Mouse (Mus musculus) B cell, adult 2 months (primary cell): ENCODE measurements around the gene Bicral.

Source experiments
- DNase-seq, 2 experiments: peaks; one replicate each; pipeline ENCODE4 v3.0.0; 2022

The Bicral gene

GRCm38 (mm10) chr17:46750580-46750979 is 107.7 kb downstream of the Bicral start:
- no peak for DNase-seq

GRCm38 (mm10) chr17:46749282-46749681 is 109.0 kb downstream of the Bicral start:
- no peak for DNase-seq
